13 mouse cellular contexts compared by ENCODE assay signal in the genomic region with DNA sequence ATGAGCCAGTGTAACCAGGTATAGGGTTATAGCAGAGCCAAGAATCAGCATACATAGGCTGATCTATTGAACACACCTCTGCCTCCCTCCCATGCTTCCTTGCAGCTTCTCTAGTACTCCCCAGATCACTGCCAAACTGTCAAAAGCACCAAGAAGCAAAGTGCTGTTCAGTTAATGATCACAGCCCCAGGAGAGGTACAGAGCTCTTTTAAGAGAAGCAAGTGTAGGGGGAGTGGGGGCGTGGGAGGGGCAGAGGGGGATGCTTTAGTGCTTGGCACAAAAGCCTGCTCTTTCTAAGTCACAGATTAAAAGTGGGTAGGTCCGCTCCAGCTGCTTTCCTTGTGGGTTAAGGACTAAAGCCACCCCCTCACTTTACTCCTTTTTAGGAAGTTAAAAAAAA.
DNase-seq lines count a peak whose midpoint lies in the region; ATAC-seq lines count a peak whose summit lies in the region.
"Had no signal": no experiment of that assay in that cellular context is flagged by ENCODE, and none has a peak within 500 bp of the region (broad histone marks: within the 10 kb centered on the region; RNA-seq: fewer than 3 reads in every experiment).

No protein-coding gene starts in this region.

- peak overlapping the region; percentile 3; the same call in 1 of the 2 replicates for H3K27ac ChIP-seq in forebrain, embryonic 14.5 days (ENCODE audit: low read depth, low read length)
- H3K27ac ChIP-seq: heart, embryonic 13.5 days; hindbrain, embryonic 13.5 days; liver, embryonic 14.5 days had no signal

- no peak overlapping the region for H3K4me3 ChIP-seq in forebrain, embryonic 14.5 days (ENCODE audit: low read depth, low read length)
- H3K4me3 ChIP-seq: heart, embryonic 13.5 days; hindbrain, embryonic 13.5 days had no signal

- no peak overlapping the region for H3K4me2 ChIP-seq in forebrain, embryonic 14.5 days (ENCODE audit: low read length)
- H3K4me2 ChIP-seq: heart, embryonic 13.5 days; hindbrain, embryonic 13.5 days had no signal

- H3K9ac ChIP-seq in forebrain, embryonic 14.5 days (ENCODE audit: low read length): no peak overlapping the region
- H3K9ac ChIP-seq: heart, embryonic 13.5 days; hindbrain, embryonic 13.5 days; liver, embryonic 14.5 days had no signal

- 3% methylated on average over 2 of the region's 2 CpGs for WGBS in forebrain, embryonic 14.5 days

- H3K36me3 ChIP-seq in forebrain, embryonic 14.5 days (ENCODE audit: control insufficient read depth, insufficient read depth, low read length): peaks cover 28% of the 10 kb centered on the region; the same call in 1 of the 2 replicates
- H3K36me3 ChIP-seq: heart, embryonic 13.5 days had no signal

- peaks cover 16% of the 10 kb centered on the region for H3K4me1 ChIP-seq in forebrain, embryonic 14.5 days (ENCODE audit: control insufficient read depth, insufficient read depth, low read length)

- peak; percentile 50 for DNase-seq in layer of hippocampus, adult 9-11 months
- DNase-seq in layer of hippocampus, postnatal 10 days (ENCODE audit: low spot score in 2 of 2): no peak
- DNase-seq in forebrain, embryonic 14.5 days (ENCODE audit: low spot score): peak; percentile 66
- DNase-seq in left cerebral cortex, adult 9 months (ENCODE audit: low spot score in 2 of 2): peak; percentile 41 to 42
- DNase-seq in right cerebral cortex, postnatal 10 days (ENCODE audit: low spot score in 2 of 2): peak; percentile 38 to 53
- DNase-seq in spleen, postnatal 36 days (ENCODE audit: low spot score in 2 of 2): no peak
- no peak for DNase-seq in retina, embryonic 14.5 days (ENCODE audit: low spot score)
- DNase-seq: adrenal gland, postnatal 25 days; cerebellum, adult 2 months; thymus, postnatal 25 days had no signal

- ATAC-seq in forebrain, embryonic 14.5 days: peak; percentile 47; the same call in 1 of the 2 replicates

- no peaks in the 10 kb centered on the region for H3K9me3 ChIP-seq in forebrain, embryonic 14.5 days (replicated peaks; ENCODE audit: control insufficient read depth, low read length)
- H3K9me3 ChIP-seq: heart, embryonic 13.5 days; hindbrain, embryonic 13.5 days had no signal

- no peaks in the 10 kb centered on the region for H3K27me3 ChIP-seq in forebrain, embryonic 14.5 days (replicated peaks; ENCODE audit: control insufficient read depth, insufficient read depth, low read length)
- H3K27me3 ChIP-seq: heart, embryonic 13.5 days; hindbrain, embryonic 13.5 days had no signal

Comparison
In these comparisons a context has a peak if more than half of its experiments do, and no peak if none do; other contexts are left out.
1. DNase-seq: peak in layer of hippocampus, adult 9-11 months (single experiment), forebrain, embryonic 14.5 days (single experiment), left cerebral cortex, adult 9 months (2 of 2) and right cerebral cortex, postnatal 10 days (2 of 2); none in layer of hippocampus, postnatal 10 days (0 of 2), spleen, postnatal 36 days (0 of 2) and retina, embryonic 14.5 days (single experiment).